In the genomic region with DNA sequence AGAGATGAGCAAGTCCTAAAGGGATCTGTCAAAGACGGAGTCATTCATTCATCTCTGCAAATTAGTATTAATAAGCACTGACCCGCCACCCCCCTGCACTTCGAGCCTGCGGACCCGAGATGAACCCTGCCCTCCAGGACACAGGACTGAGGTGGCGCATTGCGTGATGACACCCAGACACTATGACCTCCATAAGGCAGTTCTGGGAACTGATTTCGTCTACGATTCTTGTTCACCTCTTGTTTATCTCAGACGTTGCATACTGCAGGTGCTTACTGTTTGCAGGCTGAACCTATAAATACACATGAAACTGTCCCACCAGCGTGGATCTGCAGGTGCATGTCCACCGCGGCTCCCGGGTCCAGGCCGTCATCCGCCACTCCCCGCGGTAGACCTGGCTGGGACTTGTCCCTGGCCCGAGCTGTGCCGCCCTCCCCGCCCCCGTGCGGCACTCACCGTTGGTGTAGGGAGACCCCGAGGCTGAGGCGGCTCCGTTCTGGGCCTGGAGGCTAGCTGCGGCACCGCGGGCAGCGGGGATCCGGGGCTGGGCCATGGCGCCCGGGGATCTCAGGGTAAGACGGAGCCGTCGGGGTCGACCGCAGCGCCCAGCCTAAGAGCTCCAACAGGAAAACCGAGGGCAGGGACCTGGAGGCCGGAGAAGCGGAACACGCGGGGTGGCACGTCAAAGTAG, we compare ENCODE assay signal across 8 mouse cellular contexts. TPM values are rescaled to one million over a fixed set of nuclear protein-coding genes. Genes with fewer than 3 reads are reported as not detected.
A peak's percentile ranks its signal among the peaks of the same experiment; 100 is the strongest.
DNase-seq lines count a peak whose midpoint lies in the region; ATAC-seq lines count a peak whose summit lies in the region.

No protein-coding gene starts in this region.

- ATAC-seq in limb, embryonic 11.5 days (ENCODE audit: insufficient number of reproducible peaks, low FRiP score, low TSS enrichment, low read depth) = peak; percentile 68
- peak; percentile 73 for ATAC-seq in midbrain, embryonic 14.5 days (ENCODE audit: low FRiP score, low TSS enrichment)

- H3K9me3 ChIP-seq in limb, embryonic 11.5 days (ENCODE audit: control insufficient read depth, low read length) = no peaks in the 10 kb centered on the region
- no peaks in the 10 kb centered on the region for H3K9me3 ChIP-seq in midbrain, embryonic 14.5 days (ENCODE audit: control insufficient read depth, low read length)

- H3K27me3 ChIP-seq in limb, embryonic 11.5 days (ENCODE audit: control insufficient read depth, insufficient read depth, low read length) = no peaks in the 10 kb centered on the region
- no peaks in the 10 kb centered on the region for H3K27me3 ChIP-seq in midbrain, embryonic 14.5 days (ENCODE audit: control insufficient read depth, insufficient read depth, low read length)

- H3K27ac ChIP-seq in limb, embryonic 11.5 days (replicated peaks; ENCODE audit: low read depth, low read length) = 0 out of 2 replicates have a peak overlapping the region, but pooled peaks have one; percentile 36
- H3K27ac ChIP-seq in midbrain, embryonic 14.5 days (replicated peaks; ENCODE audit: low read depth, low read length) = peak overlapping the region; percentile 76

- peak overlapping the region; percentile 84 for H3K4me2 ChIP-seq in limb, embryonic 11.5 days (ENCODE audit: low read depth, severe bottlenecking)
- peak overlapping the region; percentile 90 for H3K4me2 ChIP-seq in midbrain, embryonic 14.5 days (ENCODE audit: low read length)

- peak overlapping the region; percentile 97 for H3K4me3 ChIP-seq in limb, embryonic 11.5 days (ENCODE audit: low read depth, low read length)
- H3K4me3 ChIP-seq in midbrain, embryonic 14.5 days (replicated peaks; ENCODE audit: low read depth, low read length) = peak overlapping the region; percentile 98

- under 1% methylated on average over 46 of the region's 46 CpGs for WGBS in limb, embryonic 11.5 days
- under 1% methylated on average over 46 of the region's 46 CpGs for WGBS in midbrain, embryonic 14.5 days

- no peaks in the 10 kb centered on the region; the same call in 1 of the 2 replicates for H3K36me3 ChIP-seq in limb, embryonic 11.5 days (ENCODE audit: control insufficient read depth, insufficient read depth, low read length)
- no peaks in the 10 kb centered on the region for H3K36me3 ChIP-seq in midbrain, embryonic 14.5 days (ENCODE audit: control insufficient read depth, insufficient read depth, low read length)

- H3K9ac ChIP-seq in limb, embryonic 11.5 days (ENCODE audit: low read length) = peak overlapping the region; percentile 87
- H3K9ac ChIP-seq in midbrain, embryonic 14.5 days (replicated peaks; ENCODE audit: low read length) = peak overlapping the region; percentile 94

- DNase-seq in adrenal gland, postnatal 14 days = peak; percentile 66
- DNase-seq in adrenal gland, postnatal 10 days = no peak
- peak; percentile 30 to 39 for DNase-seq in spleen, postnatal 36 days (ENCODE audit: low spot score in 2 of 2)
- no peak for DNase-seq in spleen, adult 18-20 months
- peak; percentile 55 for DNase-seq in gastrocnemius, postnatal 14 days
- DNase-seq in limb, embryonic 11.5 days (ENCODE audit: low spot score) = peak; percentile 22
- DNase-seq in midbrain, embryonic 14.5 days = peak; percentile 59
- no peak for DNase-seq in frontal cortex, postnatal 10 days (ENCODE audit: low spot score in 2 of 2)

- intact Hi-C loops in gastrocnemius, postnatal 14 days (cut with DNase I; ENCODE audit: low total_unique reads) = no loop called here

- peaks cover 3% of the 10 kb centered on the region; the same call in 1 of the 2 replicates for H3K4me1 ChIP-seq in limb, embryonic 11.5 days (ENCODE audit: control insufficient read depth, insufficient read depth, low read length)
- peaks cover 19% of the 10 kb centered on the region for H3K4me1 ChIP-seq in midbrain, embryonic 14.5 days (ENCODE audit: control insufficient read depth, insufficient read depth, low read length)

RNA-seq across cellular contexts. Expression of a gene that starts 7.7 kb away (rescaled TPM):
- total RNA-seq in adrenal gland, postnatal 14 days (2021) = 31.7 and 37.9 TPM in 2 replicates
- 10 to 100 TPM; 29.2 to 31.6 TPM for total RNA-seq in adrenal gland, postnatal 10 days (2021)
- 10 to 100 TPM; 22.9 to 35.1 TPM for total RNA-seq in gastrocnemius, postnatal 14 days (2021)
- polyA plus RNA-seq in limb, embryonic 11.5 days (2014; fragmentation: Nextera tagmentation; extraction: Ambion mirVana) = 11.4 and 13.6 TPM in 2 replicates
- polyA plus RNA-seq in midbrain, embryonic 14.5 days (2014; fragmentation: Nextera tagmentation; extraction: Ambion mirVana) = 15.0 and 16.9 TPM in 2 replicates

RNA-seq across cellular contexts. Expression of a gene that starts 7.7 kb away (rescaled TPM):
- 95.1 and 99.2 TPM in 2 replicates for total RNA-seq in adrenal gland, postnatal 14 days (2021)
- 100 to 1,000 TPM in 1 of 2 experiments, 10 to 100 TPM in 1; 89.4 to 100 TPM for total RNA-seq in adrenal gland, postnatal 10 days (2021)
- 100 to 1,000 TPM; 212 to 254 TPM for total RNA-seq in gastrocnemius, postnatal 14 days (2021)
- polyA plus RNA-seq in limb, embryonic 11.5 days (2014; fragmentation: Nextera tagmentation; extraction: Ambion mirVana) = 89.5 and 90.5 TPM in 2 replicates
- polyA plus RNA-seq in midbrain, embryonic 14.5 days (2014; fragmentation: Nextera tagmentation; extraction: Ambion mirVana) = 188 and 211 TPM in 2 replicates

Comparison
In these comparisons a context has a peak if more than half of its experiments do, and no peak if none do; other contexts are left out.
1. DNase-seq: peak in adrenal gland, postnatal 14 days (single experiment), spleen, postnatal 36 days (2 of 2), gastrocnemius, postnatal 14 days (single experiment), limb, embryonic 11.5 days (single experiment) and midbrain, embryonic 14.5 days (single experiment); none in adrenal gland, postnatal 10 days (single experiment), spleen, adult 18-20 months (0 of 2) and frontal cortex, postnatal 10 days (0 of 2).